Mouse (Mus musculus): ENCODE results near the gene Cnnm2. TPM values are rescaled to one million over a fixed set of nuclear protein-coding genes. Genes with fewer than 3 reads are reported as not detected.

The Cnnm2 gene
- polyA plus RNA-seq, 1 experiment from 2014 or later: 6.9 TPM

GRCm38 (mm10) chr19:46899871-46900270, 138.5 kb downstream of the Cnnm2 start:
- Histone ChIP-seq H3K4me3 (no peak overlapping the region), H3K27ac (no peak overlapping the region), H3K4me2 (replicated peaks) (no peak overlapping the region), H3K4me1 (no peaks in the 10 kb centered on the region), H3K36me3 (peaks cover 28% of the 10 kb centered on the region), H3K9ac (no peak overlapping the region), H3K9me3 (replicated peaks) (peaks cover 10% of the 10 kb centered on the region; the same call in 1 of the 2 replicates), H3K27me3 (no peaks in the 10 kb centered on the region)
- WGBS: 80% methylated on average over 5 of the region's 5 CpGs
- no peak for ATAC-seq (ENCODE audit: low FRiP score)

GRCm38 (mm10) chr19:46900786-46901185, 139.4 kb downstream of the Cnnm2 start:
- no peak overlapping the region for H3K4me2 ChIP-seq (replicated peaks)
- no peak overlapping the region for H3K27ac ChIP-seq
- H3K27me3 ChIP-seq: no peaks in the 10 kb centered on the region
- peaks cover 10% of the 10 kb centered on the region; the same call in 1 of the 2 replicates for H3K9me3 ChIP-seq (replicated peaks)
- no peak overlapping the region for H3K9ac ChIP-seq
- no peak overlapping the region for H3K4me3 ChIP-seq
- WGBS: 96% methylated on average over 6 of the region's 6 CpGs
- H3K4me1 ChIP-seq: no peaks in the 10 kb centered on the region
- ATAC-seq (ENCODE audit: low FRiP score): no peak
- peaks cover 24% of the 10 kb centered on the region for H3K36me3 ChIP-seq

GRCm38 (mm10) chr19:46901323-46901722, 139.9 kb downstream of the Cnnm2 start:
- no peak overlapping the region for H3K4me2 ChIP-seq (replicated peaks)
- H3K27ac ChIP-seq: no peak overlapping the region
- no peak for ATAC-seq (ENCODE audit: low FRiP score)
- H3K4me1 ChIP-seq: no peaks in the 10 kb centered on the region
- H3K9ac ChIP-seq: no peak overlapping the region
- WGBS: 95% methylated on average over 5 of the region's 5 CpGs
- H3K9me3 ChIP-seq (replicated peaks): peaks cover 10% of the 10 kb centered on the region; the same call in 1 of the 2 replicates
- peaks cover 21% of the 10 kb centered on the region for H3K36me3 ChIP-seq
- H3K4me3 ChIP-seq: no peak overlapping the region
- no peaks in the 10 kb centered on the region for H3K27me3 ChIP-seq

DNA sequence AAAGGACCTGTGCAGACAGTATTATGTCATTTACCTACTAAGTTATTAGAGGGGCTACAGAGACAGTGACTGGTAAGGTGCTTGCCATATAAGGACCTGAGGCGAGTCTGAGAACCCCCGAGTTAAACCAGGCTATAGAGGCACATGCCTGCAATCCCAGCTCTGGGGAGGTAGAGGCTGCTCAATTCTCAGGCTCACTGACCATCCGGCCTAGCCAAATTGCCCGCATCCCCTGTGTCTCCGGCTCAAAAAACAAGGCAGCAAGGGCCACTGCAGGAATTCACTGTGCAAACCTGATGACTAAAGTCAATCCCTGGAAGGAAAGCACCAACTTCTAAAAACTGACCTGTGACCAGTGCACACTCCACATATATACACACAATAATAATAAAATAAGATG, 142.0 kb downstream of the Cnnm2 start:
- Histone ChIP-seq H3K4me2 (replicated peaks) (no peak overlapping the region), H3K9me3 (replicated peaks) (no peaks in the 10 kb centered on the region), H3K27ac (no peak overlapping the region), H3K27me3 (no peaks in the 10 kb centered on the region), H3K4me1 (no peaks in the 10 kb centered on the region), H3K9ac (no peak overlapping the region), H3K4me3 (no peak overlapping the region), H3K36me3 (peaks cover 5% of the 10 kb centered on the region)
- 93% methylated on average over 5 of the region's 5 CpGs for WGBS
- no peak for ATAC-seq (ENCODE audit: low FRiP score)

DNA sequence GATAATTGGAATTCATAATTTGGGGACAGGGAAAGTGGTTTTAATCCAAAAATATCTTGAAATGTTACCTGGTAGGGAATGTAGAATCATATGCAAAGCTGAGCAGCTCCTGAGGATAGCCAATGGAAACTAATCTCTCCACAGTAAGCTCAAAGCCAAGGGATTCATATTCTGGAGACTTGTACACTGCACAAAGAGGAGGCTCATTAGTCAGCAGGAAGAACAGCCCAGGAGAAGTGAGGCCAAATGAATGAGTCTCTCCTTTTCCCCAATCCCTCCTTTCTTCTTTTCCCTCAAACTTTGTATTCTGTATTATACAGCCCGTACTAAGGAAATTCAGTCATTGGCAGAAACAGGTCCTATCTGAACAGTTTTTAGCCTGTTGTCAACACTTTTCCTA, 143.5 kb downstream of the Cnnm2 start:
- WGBS: 82% methylated on average over 1 of the region's 1 CpGs
- H3K27me3 ChIP-seq: no peaks in the 10 kb centered on the region
- no peaks in the 10 kb centered on the region for H3K9me3 ChIP-seq (replicated peaks)
- no peak overlapping the region for H3K27ac ChIP-seq
- no peak overlapping the region for H3K9ac ChIP-seq
- no peak overlapping the region for H3K4me2 ChIP-seq (replicated peaks)
- no peaks in the 10 kb centered on the region for H3K36me3 ChIP-seq
- H3K4me1 ChIP-seq: peaks cover 4% of the 10 kb centered on the region; the same call in 1 of the 2 replicates
- ATAC-seq (ENCODE audit: low FRiP score): no peak
- H3K4me3 ChIP-seq: no peak overlapping the region

DNA sequence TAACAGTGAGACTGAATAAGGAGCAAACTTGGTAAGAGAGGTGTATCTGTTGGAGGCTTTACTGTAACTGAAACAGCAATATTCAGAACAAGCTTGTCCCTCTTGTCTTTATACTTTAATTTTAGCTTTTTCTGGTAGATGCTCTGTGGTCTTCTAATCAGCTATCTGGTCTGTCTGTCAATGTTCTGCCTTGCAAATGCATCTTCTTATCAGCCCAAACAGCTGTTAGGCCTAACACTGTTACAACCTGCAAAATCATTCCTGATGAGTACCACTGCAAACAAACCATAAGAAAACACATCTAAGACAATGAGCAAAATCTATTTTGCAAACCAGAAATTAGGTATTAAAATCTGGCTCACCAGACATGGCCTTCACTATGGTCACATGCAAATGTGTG, 144.0 kb downstream of the Cnnm2 start:
- H3K27ac ChIP-seq: no peak overlapping the region
- H3K36me3 ChIP-seq: no peaks in the 10 kb centered on the region
- peaks cover 4% of the 10 kb centered on the region; the same call in 1 of the 2 replicates for H3K4me1 ChIP-seq
- no peak overlapping the region for H3K4me3 ChIP-seq
- ATAC-seq (ENCODE audit: low FRiP score): no peak
- no peaks in the 10 kb centered on the region for H3K9me3 ChIP-seq (replicated peaks)
- no peak overlapping the region for H3K9ac ChIP-seq
- no peak overlapping the region for H3K4me2 ChIP-seq (replicated peaks)
- H3K27me3 ChIP-seq: no peaks in the 10 kb centered on the region

GRCm38 (mm10) chr19:46905971-46906370, 144.6 kb downstream of the Cnnm2 start:
- no peak overlapping the region for H3K4me2 ChIP-seq (replicated peaks)
- no peak for ATAC-seq (ENCODE audit: low FRiP score)
- WGBS: 90% methylated on average over 4 of the region's 4 CpGs
- no peak overlapping the region for H3K9ac ChIP-seq
- no peaks in the 10 kb centered on the region for H3K36me3 ChIP-seq
- H3K27ac ChIP-seq: no peak overlapping the region
- peaks cover 4% of the 10 kb centered on the region; the same call in 1 of the 2 replicates for H3K4me1 ChIP-seq
- no peak overlapping the region for H3K4me3 ChIP-seq
- no peaks in the 10 kb centered on the region for H3K9me3 ChIP-seq (replicated peaks)
- no peaks in the 10 kb centered on the region for H3K27me3 ChIP-seq

DNA sequence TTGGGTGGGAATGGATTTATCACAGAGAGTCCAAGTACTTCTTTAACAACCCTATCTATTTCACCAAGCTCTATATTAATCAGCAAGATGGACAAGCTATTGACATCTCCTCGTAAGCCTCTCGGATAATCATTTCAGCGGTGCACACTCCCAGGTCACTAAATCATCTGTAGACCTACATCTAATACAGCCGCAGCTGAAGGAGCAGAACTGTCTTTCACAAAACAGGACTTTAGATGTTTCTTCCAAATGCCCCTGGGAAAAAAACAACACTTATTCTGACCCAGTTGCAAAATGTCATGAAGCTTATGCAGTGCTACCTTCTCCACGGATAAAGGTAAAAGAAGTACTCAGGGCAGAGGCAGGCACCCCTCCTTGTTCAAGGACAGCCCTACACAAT, 146.8 kb downstream of the Cnnm2 start:
- 79% methylated on average over 5 of the region's 5 CpGs for WGBS
- no peak for ATAC-seq (ENCODE audit: low FRiP score)
- Histone ChIP-seq H3K27me3 (no peaks in the 10 kb centered on the region), H3K9ac (no peak overlapping the region), H3K27ac (no peak overlapping the region), H3K36me3 (no peaks in the 10 kb centered on the region), H3K9me3 (replicated peaks) (no peaks in the 10 kb centered on the region), H3K4me2 (replicated peaks) (no peak overlapping the region), H3K4me3 (no peak overlapping the region), H3K4me1 (peaks cover 4% of the 10 kb centered on the region; the same call in 1 of the 2 replicates)

DNA sequence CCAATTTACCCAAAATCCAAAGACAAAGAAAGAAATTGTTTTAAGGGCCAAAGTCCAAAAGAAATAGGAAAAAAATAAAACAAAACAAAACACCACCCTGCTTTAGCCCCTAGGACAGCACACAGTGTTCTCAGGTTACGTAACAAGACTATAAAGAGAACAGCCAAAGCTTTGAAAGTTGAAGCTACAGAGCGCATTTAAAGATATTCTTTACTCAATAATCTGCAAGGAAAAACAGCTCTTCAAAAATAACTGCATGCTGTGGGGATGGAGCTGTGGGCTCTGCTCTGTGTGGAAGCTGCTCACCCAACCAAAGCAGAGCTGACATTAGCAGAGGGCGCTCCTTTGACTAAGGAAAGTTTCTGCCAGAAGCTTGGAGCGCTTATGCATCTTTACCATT, 147.6 kb downstream of the Cnnm2 start:
- Histone ChIP-seq H3K4me2 (replicated peaks) (no peak overlapping the region), H3K9ac (no peak overlapping the region), H3K9me3 (replicated peaks) (no peaks in the 10 kb centered on the region), H3K4me1 (peaks cover 4% of the 10 kb centered on the region; the same call in 1 of the 2 replicates), H3K4me3 (no peak overlapping the region), H3K36me3 (no peaks in the 10 kb centered on the region), H3K27ac (no peak overlapping the region), H3K27me3 (no peaks in the 10 kb centered on the region)
- ATAC-seq (ENCODE audit: low FRiP score): no peak
- WGBS: 53% methylated on average over 4 of the region's 4 CpGs

- no peaks in the 10 kb centered on the region for H3K27me3 ChIP-seq
- H3K4me3 ChIP-seq: no peak overlapping the region
- WGBS: 92% methylated on average over 3 of the region's 3 CpGs
- H3K4me2 ChIP-seq (replicated peaks): no peak overlapping the region
- ATAC-seq (ENCODE audit: low FRiP score): no peak
- peaks cover 4% of the 10 kb centered on the region; the same call in 1 of the 2 replicates for H3K36me3 ChIP-seq
- peaks cover 4% of the 10 kb centered on the region; the same call in 1 of the 2 replicates for H3K4me1 ChIP-seq
- no peak overlapping the region for H3K27ac ChIP-seq
- H3K9me3 ChIP-seq (replicated peaks): no peaks in the 10 kb centered on the region
- no peak overlapping the region for H3K9ac ChIP-seq
These were observed 150.1 kb downstream of the Cnnm2 start for GRCm38 (mm10) chr19:46911492-46911891.

DNA sequence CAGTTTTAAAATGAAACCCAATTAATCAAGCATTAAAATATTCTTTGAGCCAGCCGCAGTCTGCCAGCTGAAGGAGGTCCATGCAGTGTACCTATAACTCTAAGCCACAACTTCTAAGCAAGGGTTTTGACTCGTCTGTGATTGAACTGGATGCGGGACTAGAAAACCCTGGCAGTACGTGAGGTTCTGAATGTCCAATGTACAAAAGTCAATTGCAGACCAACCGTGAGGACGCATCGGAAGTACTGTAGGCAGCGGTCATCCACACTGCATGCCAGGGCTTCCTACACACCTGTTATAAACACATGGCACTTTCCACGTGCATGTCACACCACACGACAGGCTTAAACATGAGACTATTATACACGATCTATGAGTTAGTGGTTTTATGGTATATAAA, 152.2 kb downstream of the Cnnm2 start:
- Histone ChIP-seq H3K27ac (no peak overlapping the region), H3K4me3 (no peak overlapping the region), H3K4me1 (peaks cover 4% of the 10 kb centered on the region; the same call in 1 of the 2 replicates), H3K36me3 (peaks cover 4% of the 10 kb centered on the region; the same call in 1 of the 2 replicates), H3K4me2 (replicated peaks) (no peak overlapping the region), H3K27me3 (no peaks in the 10 kb centered on the region), H3K9me3 (replicated peaks) (no peaks in the 10 kb centered on the region), H3K9ac (no peak overlapping the region)
- WGBS: 93% methylated on average over 11 of the region's 11 CpGs
- ATAC-seq (ENCODE audit: low FRiP score): no peak

DNA sequence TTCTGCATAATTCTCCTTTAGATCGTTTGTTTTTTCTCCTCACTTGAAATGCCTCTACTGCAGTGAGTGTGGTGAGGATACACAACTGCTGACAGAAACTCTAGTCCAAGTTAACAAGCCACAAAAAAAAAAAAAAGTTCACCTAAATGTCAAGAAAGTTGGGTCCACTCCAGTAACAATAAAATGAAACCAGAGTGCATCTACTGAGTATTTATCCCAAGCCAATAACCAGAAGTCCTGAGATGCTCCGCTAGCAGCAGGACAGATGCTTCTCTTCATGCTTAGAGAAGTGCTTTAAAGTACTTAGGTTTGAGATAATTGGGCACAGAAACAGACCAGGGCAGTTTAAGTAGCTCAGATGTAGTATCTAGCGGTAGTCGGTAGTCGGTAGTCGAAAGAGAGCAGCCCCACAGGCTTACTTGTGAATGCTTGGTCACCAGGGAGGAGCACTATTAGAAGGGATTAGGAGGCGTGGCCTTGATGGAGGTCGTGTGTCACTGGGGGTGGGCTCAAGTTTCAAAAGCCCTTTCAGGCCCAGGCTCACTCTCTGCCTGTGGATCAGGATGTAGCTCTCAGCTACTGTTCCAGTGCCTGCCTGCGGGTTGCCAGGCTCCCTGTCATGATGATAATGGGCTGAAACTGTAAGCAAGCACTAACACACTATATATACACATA, 154.1 kb downstream of the Cnnm2 start:
- no peaks in the 10 kb centered on the region for H3K4me1 ChIP-seq
- no peak overlapping the region for H3K9ac ChIP-seq
- H3K4me2 ChIP-seq (replicated peaks): no peak overlapping the region
- no peak for ATAC-seq (ENCODE audit: low FRiP score)
- no peak overlapping the region for H3K27ac ChIP-seq
- 77% methylated on average over 9 of the region's 9 CpGs for WGBS
- H3K9me3 ChIP-seq (replicated peaks): no peaks in the 10 kb centered on the region
- H3K27me3 ChIP-seq: no peaks in the 10 kb centered on the region
- H3K4me3 ChIP-seq: no peak overlapping the region
- H3K36me3 ChIP-seq: peaks cover 4% of the 10 kb centered on the region; the same call in 1 of the 2 replicates

GRCm38 (mm10) chr19:46920571-46920970, 159.2 kb downstream of the Cnnm2 start:
- no peak for ATAC-seq (ENCODE audit: low FRiP score)
- Histone ChIP-seq H3K27me3 (no peaks in the 10 kb centered on the region), H3K4me1 (no peaks in the 10 kb centered on the region), H3K9me3 (replicated peaks) (no peaks in the 10 kb centered on the region), H3K4me3 (no peak overlapping the region), H3K27ac (no peak overlapping the region), H3K36me3 (peaks cover 2% of the 10 kb centered on the region; the same call in 1 of the 2 replicates), H3K9ac (no peak overlapping the region), H3K4me2 (replicated peaks) (no peak overlapping the region)
- 89% methylated on average over 6 of the region's 6 CpGs for WGBS
